Mouse (Mus musculus): ENCODE results near the gene Mthfd1l.
"Not testable (repeated sequence)": the region's sequence is repeated elsewhere in the genome, so short reads cannot be mapped to it uniquely, and the experiment has no call there.

Mthfd1l gene

DNA sequence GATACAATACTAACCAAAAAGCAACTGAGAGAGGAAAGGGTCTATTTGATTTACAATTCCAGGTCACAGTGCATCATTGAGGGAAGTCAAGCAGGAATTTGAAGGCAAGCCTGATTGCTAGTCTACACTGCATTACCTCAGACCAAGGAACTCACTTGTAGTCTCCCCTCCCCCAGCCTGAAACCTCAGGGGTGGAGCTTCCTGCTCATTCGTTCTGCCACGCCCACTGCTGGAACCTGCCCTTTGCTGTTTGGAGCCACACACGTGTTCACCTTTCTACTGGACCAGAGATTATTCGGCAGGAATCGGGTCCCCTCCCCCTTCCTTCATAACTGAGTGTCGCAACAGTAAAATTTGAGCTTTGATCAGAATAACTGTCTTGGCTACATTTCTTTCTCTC, 230.7 kb downstream of the Mthfd1l start:
- in situ Hi-C loops (cut with MboI) = not testable (repeated sequence)

- in situ Hi-C loops (cut with MboI) = no loop called here
These were observed 236.1 kb downstream of the Mthfd1l start for GRCm38 (mm10) chr10:4209040-4209439.

DNA sequence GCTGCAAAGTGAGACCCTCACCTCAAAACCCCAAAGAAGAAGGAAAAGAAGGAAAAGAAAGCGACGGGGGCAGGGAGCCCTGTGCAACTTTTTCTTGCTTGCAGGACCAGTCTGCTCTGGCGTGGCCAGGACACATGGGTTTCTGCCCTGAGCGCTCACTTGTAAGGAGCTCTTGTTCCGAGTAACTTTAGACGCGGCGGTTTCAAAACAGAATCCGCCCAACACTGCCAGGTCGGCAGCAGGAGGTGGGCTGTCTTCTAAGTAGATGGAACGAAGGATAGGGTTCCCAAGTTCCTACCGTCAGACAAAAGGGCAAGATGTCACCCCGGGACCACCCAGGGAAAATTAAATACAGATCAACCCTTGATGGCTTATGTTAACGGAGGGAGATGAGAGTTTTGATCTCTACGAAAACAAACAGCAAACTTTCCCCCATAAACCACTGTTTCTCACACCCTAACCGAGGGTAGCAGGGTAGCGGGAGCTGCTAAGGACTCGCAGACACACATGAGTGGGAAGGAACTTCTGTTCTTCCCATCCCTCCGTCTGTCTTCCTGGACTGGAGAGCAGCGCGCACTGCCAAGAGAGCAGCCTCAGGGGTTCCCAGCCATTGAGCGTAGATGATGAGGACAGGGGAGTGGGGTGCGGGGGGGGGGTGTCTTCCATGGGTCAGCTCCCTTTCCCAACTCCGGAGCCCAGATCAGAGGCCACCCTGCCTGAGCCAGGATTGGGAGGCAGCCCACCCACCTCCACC, 237.6 kb downstream of the Mthfd1l start:
- in situ Hi-C loops (cut with MboI) = no loop called here

GRCm38 (mm10) chr10:4211067-4211447, 238.1 kb downstream of the Mthfd1l start:
- in situ Hi-C loops (cut with MboI) = no loop called here
